Mouse (Mus musculus) liver, embryonic 15.5 days (tissue): ENCODE results near the gene Adamtsl4. TPM values are rescaled to one million over a fixed set of nuclear protein-coding genes. Genes with fewer than 3 reads are reported as not detected.

Experiments used
- ATAC-seq: fragments of 200-750 bp; cut with Nextera tagmentation; 2 replicates; pipeline ENCODE4 v1.8.0; 2017; ENCODE audit warnings: moderate number of reproducible peaks, mild to moderate bottlenecking, moderate library complexity; ENCODE audit not compliant: insufficient read depth
- H3K27ac ChIP-seq: fragments of 300-500 bp; sonication (generic); replicated peaks from 2 replicates; pipeline ENCODE4 v1.5.1; 2015; ENCODE audit warnings: mild to moderate bottlenecking, inconsistent platforms
- H3K27me3 ChIP-seq: fragments of 300-500 bp; sonication (generic); 2 replicates; pipeline ENCODE4 v1.6.1; 2015; ENCODE audit warnings: mild to moderate bottlenecking, inconsistent platforms
- H3K36me3 ChIP-seq: fragments of 300-500 bp; sonication (generic); replicated peaks from 2 replicates; pipeline ENCODE4 v1.6.1; 2015; ENCODE audit warnings: moderate library complexity, mild to moderate bottlenecking, inconsistent platforms
- H3K4me1 ChIP-seq: fragments of 300-500 bp; sonication (generic); replicated peaks from 2 replicates; pipeline ENCODE4 v1.6.1; 2015; ENCODE audit warnings: inconsistent platforms
- H3K4me2 ChIP-seq: fragments of 300-500 bp; sonication (generic); 2 replicates; pipeline ENCODE4 v1.6.1; 2015; ENCODE audit warnings: moderate library complexity, mild to moderate bottlenecking, inconsistent platforms
- H3K4me3 ChIP-seq: fragments of 300-500 bp; sonication (generic); replicated peaks from 2 replicates; pipeline ENCODE4 v1.5.1; 2015; ENCODE audit warnings: mild to moderate bottlenecking, inconsistent platforms
- H3K9ac ChIP-seq: fragments of 300-500 bp; sonication (generic); 2 replicates; pipeline ENCODE4 v1.6.1; 2015; ENCODE audit warnings: moderate library complexity, mild to moderate bottlenecking, inconsistent platforms
- H3K9me3 ChIP-seq: fragments of 300-500 bp; sonication (generic); replicated peaks from 2 replicates; pipeline ENCODE4 v1.6.1; 2016; ENCODE audit warnings: inconsistent platforms
- WGBS: fragments of 180-500 bp; shearing (Covaris S2); methylation state at CpG from one replicate; pipeline ENCODE4 v1.1.7; 2015; ENCODE audit warnings: mixed read lengths; ENCODE audit not compliant: insufficient replicate concordance; 5-methylcytosine and 5-hydroxymethylcytosine counted together
- polyA plus RNA-seq: library from polyadenylated mRNA; unstranded; fragments of >200 nt; fragmentation: Nextera tagmentation; extraction: Ambion mirVana; gene quantifications from 2 replicates; pipeline ENCODE4 v1.2.1, GENCODE M21; 2015

Gene Adamtsl4
- polyA plus RNA-seq, 1 experiment from 2014 or later = 1.0 TPM

GRCm38 (mm10) chr3:95686492-95687167, 1.1 kb downstream of the Adamtsl4 start:
- Histone ChIP-seq H3K9me3 (no peaks in the 10 kb centered on the region), H3K4me1 (peaks cover 27% of the 10 kb centered on the region), H3K27me3 (peaks cover 52% of the 10 kb centered on the region), H3K27ac (no peak overlapping the region), H3K4me3 (no peak overlapping the region), H3K36me3 (no peaks in the 10 kb centered on the region), H3K4me2 (peak overlapping the region; percentile 77; the same call in 1 of the 2 replicates), H3K9ac (no peak overlapping the region)
- ATAC-seq = no peak
- WGBS = 52% methylated on average over 10 of the region's 10 CpGs

- peaks cover 27% of the 10 kb centered on the region for H3K4me1 ChIP-seq
- H3K4me3 ChIP-seq = no peak overlapping the region
- H3K9me3 ChIP-seq = no peaks in the 10 kb centered on the region
- H3K9ac ChIP-seq = no peak overlapping the region
- H3K27ac ChIP-seq = no peak overlapping the region
- ATAC-seq = no peak
- no peak overlapping the region for H3K4me2 ChIP-seq
- 52% methylated on average over 2 of the region's 2 CpGs for WGBS
- no peaks in the 10 kb centered on the region for H3K36me3 ChIP-seq
- H3K27me3 ChIP-seq = peaks cover 52% of the 10 kb centered on the region
Observed at GRCm38 (mm10) chr3:95685701-95686100, 2.0 kb downstream of the Adamtsl4 start.

DNA sequence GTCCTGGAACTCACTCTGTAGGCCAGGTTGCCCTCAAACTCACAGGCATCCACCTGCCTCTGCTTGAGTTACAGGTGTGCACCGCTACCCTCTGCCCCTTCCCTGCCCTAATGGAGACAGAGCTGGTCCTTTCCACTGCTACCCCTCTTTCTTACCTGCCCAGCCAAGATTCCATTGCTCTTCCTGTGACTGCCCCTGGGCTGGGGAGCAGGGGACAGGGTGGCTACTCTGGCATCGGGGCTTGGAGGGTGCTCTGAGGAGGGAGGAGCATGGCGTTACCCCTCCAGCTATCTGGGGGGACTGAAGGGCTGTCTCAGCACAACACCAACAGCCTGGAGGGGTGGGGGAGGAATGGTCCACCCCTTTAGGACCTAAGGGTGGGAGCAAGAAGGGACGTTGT, 2.4 kb downstream of the Adamtsl4 start:
- peaks cover 25% of the 10 kb centered on the region for H3K4me1 ChIP-seq
- H3K27ac ChIP-seq = no peak overlapping the region
- no peak for ATAC-seq
- H3K4me2 ChIP-seq = no peak overlapping the region
- no peak overlapping the region for H3K4me3 ChIP-seq
- 70% methylated on average over 4 of the region's 4 CpGs for WGBS
- peaks cover 52% of the 10 kb centered on the region for H3K27me3 ChIP-seq
- no peaks in the 10 kb centered on the region for H3K36me3 ChIP-seq
- no peak overlapping the region for H3K9ac ChIP-seq
- H3K9me3 ChIP-seq = no peaks in the 10 kb centered on the region

- H3K9ac ChIP-seq = no peak overlapping the region
- no peak overlapping the region for H3K4me2 ChIP-seq
- no peak overlapping the region for H3K4me3 ChIP-seq
- H3K4me1 ChIP-seq = peaks cover 25% of the 10 kb centered on the region
- 31% methylated on average over 6 of the region's 8 CpGs for WGBS
- peaks cover 52% of the 10 kb centered on the region for H3K27me3 ChIP-seq
- H3K27ac ChIP-seq = no peak overlapping the region
- H3K36me3 ChIP-seq = no peaks in the 10 kb centered on the region
- H3K9me3 ChIP-seq = no peaks in the 10 kb centered on the region
- no peak for ATAC-seq
Observed at GRCm38 (mm10) chr3:95684846-95685245, 2.9 kb downstream of the Adamtsl4 start.

GRCm38 (mm10) chr3:95682878-95683277, 4.8 kb downstream of the Adamtsl4 start:
- H3K4me2 ChIP-seq = no peak overlapping the region
- no peak overlapping the region for H3K4me3 ChIP-seq
- no peaks in the 10 kb centered on the region for H3K9me3 ChIP-seq
- no peak overlapping the region for H3K9ac ChIP-seq
- peaks cover 21% of the 10 kb centered on the region for H3K4me1 ChIP-seq
- peaks cover 34% of the 10 kb centered on the region for H3K27me3 ChIP-seq
- no peaks in the 10 kb centered on the region for H3K36me3 ChIP-seq
- H3K27ac ChIP-seq = no peak overlapping the region
- 67% methylated on average over 5 of the region's 5 CpGs for WGBS
- ATAC-seq = no peak

DNA sequence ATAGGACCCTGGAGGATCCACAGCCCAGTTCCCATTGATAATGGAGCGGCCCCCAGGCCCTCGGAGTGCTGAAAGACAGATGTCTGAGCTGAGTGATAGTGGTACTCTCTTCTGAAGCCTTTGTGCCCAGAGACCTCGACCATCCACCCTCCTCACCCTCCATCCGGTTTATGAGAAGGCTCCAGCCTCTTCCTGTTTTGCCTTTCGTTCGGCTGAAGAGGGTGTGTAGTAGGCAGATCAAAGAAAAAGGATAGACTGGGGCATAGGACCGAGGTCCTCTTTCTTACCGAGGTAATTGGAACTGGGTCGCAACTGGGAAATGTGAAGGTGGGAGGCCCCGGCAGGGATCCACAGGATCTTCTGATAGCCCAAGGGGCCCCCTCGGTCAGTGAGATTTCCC, 6.4 kb downstream of the Adamtsl4 start:
- no peak for ATAC-seq
- peaks cover 21% of the 10 kb centered on the region for H3K4me1 ChIP-seq
- 0 out of 2 replicates have a peak, but pooled peaks cover 4% of the 10 kb centered on the region for H3K36me3 ChIP-seq
- H3K9ac ChIP-seq = no peak overlapping the region
- H3K4me3 ChIP-seq = no peak overlapping the region
- no peak overlapping the region for H3K4me2 ChIP-seq
- no peak overlapping the region for H3K27ac ChIP-seq
- no peaks in the 10 kb centered on the region for H3K9me3 ChIP-seq
- peaks cover 19% of the 10 kb centered on the region for H3K27me3 ChIP-seq
- 20% methylated on average over 11 of the region's 11 CpGs for WGBS

DNA sequence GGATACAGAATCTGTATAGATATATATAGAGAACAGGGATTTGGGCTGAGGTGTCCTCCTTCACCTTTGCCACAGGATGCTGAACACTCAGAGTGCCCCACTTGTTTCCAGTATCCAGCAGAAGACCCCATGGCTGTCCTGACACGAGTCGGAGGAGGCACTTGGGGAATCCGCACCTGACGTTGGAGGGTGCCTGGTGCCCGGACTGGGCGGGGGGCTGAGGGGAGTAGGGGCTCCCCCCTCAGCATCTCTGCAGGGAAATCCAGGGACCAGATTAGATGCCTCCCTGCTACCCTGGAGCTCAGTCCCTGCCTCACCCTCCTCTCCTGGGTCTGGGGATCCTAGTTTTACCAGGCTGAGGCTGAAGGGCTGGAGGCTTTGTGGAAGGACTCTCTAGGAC, 7.0 kb downstream of the Adamtsl4 start:
- H3K4me3 ChIP-seq = no peak overlapping the region
- H3K27ac ChIP-seq = no peak overlapping the region
- no peaks in the 10 kb centered on the region for H3K9me3 ChIP-seq
- H3K36me3 ChIP-seq = 0 out of 2 replicates have a peak, but pooled peaks cover 4% of the 10 kb centered on the region
- H3K27me3 ChIP-seq = peaks cover 13% of the 10 kb centered on the region
- ATAC-seq = no peak
- H3K4me1 ChIP-seq = peaks cover 28% of the 10 kb centered on the region
- no peak overlapping the region for H3K9ac ChIP-seq
- 65% methylated on average over 6 of the region's 6 CpGs for WGBS
- no peak overlapping the region for H3K4me2 ChIP-seq

DNA sequence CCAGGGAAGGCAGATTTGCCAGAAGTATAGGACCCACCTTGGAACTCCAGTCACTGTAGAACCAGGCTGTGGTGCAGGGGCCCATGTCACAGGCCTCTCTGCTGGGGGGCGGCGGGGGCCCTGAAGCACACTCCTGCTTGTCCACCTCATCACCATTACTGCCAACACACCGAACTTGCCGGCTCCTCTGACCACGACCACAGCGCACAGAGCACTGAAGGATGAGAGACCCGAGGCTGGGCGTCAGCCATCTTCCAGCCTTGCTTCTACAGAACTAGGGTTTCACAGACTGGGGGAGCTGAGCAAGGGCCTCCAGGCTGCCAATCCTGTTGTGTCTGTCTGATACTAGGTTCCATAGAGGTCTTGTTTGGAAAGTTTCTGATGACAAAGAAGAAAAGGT, 8.2 kb downstream of the Adamtsl4 start:
- Histone ChIP-seq H3K4me2 (no peak overlapping the region), H3K4me1 (peaks cover 39% of the 10 kb centered on the region), H3K4me3 (no peak overlapping the region), H3K27ac (no peak overlapping the region), H3K36me3 (0 out of 2 replicates have a peak, but pooled peaks cover 4% of the 10 kb centered on the region), H3K9me3 (no peaks in the 10 kb centered on the region), H3K9ac (no peak overlapping the region), H3K27me3 (0 out of 2 replicates have a peak, but pooled peaks cover 5% of the 10 kb centered on the region)
- ATAC-seq = no peak
- WGBS = 79% methylated on average over 8 of the region's 8 CpGs

DNA sequence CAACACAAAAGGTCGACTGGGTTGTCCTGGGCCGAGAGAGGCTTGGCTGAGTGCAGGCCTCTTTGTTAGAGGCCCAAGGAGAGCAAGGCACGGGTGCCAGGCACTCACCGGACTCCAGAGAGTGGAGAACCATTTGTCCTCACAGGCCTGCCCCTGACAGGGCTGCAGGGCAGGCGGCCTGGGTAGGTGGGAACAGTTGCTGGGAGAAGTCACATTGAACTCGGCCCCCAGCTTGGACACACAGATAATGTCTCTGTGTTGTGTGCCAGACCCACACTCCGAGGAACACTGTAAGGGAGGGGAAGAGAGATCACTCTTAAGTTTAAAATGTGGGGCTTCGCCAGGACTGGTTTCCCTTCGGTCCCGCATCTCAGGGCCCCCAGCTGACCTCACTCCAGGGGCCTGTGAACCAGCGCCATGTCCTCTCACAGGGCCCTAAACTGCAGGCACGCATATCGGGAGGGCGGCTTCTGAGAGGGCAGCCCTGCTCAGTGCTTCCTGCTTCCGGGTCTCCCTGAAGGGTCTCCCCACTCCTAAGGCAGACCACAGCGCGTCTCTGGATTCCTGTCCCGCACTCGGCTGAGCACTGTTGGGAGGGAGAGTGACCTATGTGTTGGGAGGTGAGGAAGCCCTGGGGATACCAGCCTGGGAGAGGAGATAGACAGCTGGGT, 10.2 kb downstream of the Adamtsl4 start:
- no peak overlapping the region for H3K4me3 ChIP-seq
- H3K4me2 ChIP-seq = no peak overlapping the region
- 70% methylated on average over 19 of the region's 19 CpGs for WGBS
- H3K27me3 ChIP-seq = no peaks in the 10 kb centered on the region
- H3K36me3 ChIP-seq = 0 out of 2 replicates have a peak, but pooled peaks cover 10% of the 10 kb centered on the region
- no peak overlapping the region for H3K9ac ChIP-seq
- no peak for ATAC-seq
- no peak overlapping the region for H3K27ac ChIP-seq
- peaks cover 59% of the 10 kb centered on the region for H3K4me1 ChIP-seq
- H3K9me3 ChIP-seq = no peaks in the 10 kb centered on the region

GRCm38 (mm10) chr3:95676745-95677419, 10.8 kb downstream of the Adamtsl4 start:
- no peak for ATAC-seq
- H3K4me2 ChIP-seq = no peak overlapping the region
- peak overlapping the region; percentile 98 for H3K27ac ChIP-seq
- H3K27me3 ChIP-seq = no peaks in the 10 kb centered on the region
- peaks cover 66% of the 10 kb centered on the region for H3K4me1 ChIP-seq
- H3K36me3 ChIP-seq = 0 out of 2 replicates have a peak, but pooled peaks cover 11% of the 10 kb centered on the region
- WGBS = 44% methylated on average over 15 of the region's 15 CpGs
- no peak overlapping the region for H3K9ac ChIP-seq
- no peaks in the 10 kb centered on the region for H3K9me3 ChIP-seq
- H3K4me3 ChIP-seq = no peak overlapping the region
